Mouse (Mus musculus) midbrain, embryonic 14.5 days (tissue): ENCODE measurements around the gene Tlr13. TPM values are rescaled to one million over a fixed set of nuclear protein-coding genes. Genes with fewer than 3 reads are reported as not detected.
A peak's percentile ranks its signal among the peaks of the same experiment; 100 is the strongest.

ENCODE experiments used
- ATAC-seq: fragments of 200-750 bp; cut with Nextera tagmentation; 2 replicates; pipeline ENCODE4 v1.8.0; 2017; ENCODE audit warnings: moderate number of reproducible peaks, moderate library complexity; ENCODE audit not compliant: low FRiP score, low TSS enrichment
- DNase-seq: peaks from one replicate; pipeline ENCODE4 v3.0.0-alpha.2; 2015
- H3K27ac ChIP-seq: fragments of 300-500 bp; sonication (generic); replicated peaks from 2 replicates; pipeline ENCODE4 v1.5.1; 2014; ENCODE audit warnings: mild to moderate bottlenecking, low read depth, low read length, moderate library complexity
- H3K27me3 ChIP-seq: fragments of 300-500 bp; sonication (generic); 2 replicates; pipeline ENCODE4 v1.6.1; 2014; ENCODE audit warnings: low read length, control low read depth, mixed read lengths; ENCODE audit not compliant: control insufficient read depth, insufficient read depth
- H3K36me3 ChIP-seq: fragments of 300-500 bp; sonication (generic); 2 replicates; pipeline ENCODE4 v1.6.1; 2014; ENCODE audit warnings: low read length, control low read depth; ENCODE audit not compliant: control insufficient read depth, insufficient read depth
- H3K4me1 ChIP-seq: fragments of 300-500 bp; sonication (generic); 2 replicates; pipeline ENCODE4 v1.6.1; 2014; ENCODE audit warnings: mild to moderate bottlenecking, antibody characterized with exemption, low read length, control low read depth; ENCODE audit not compliant: control insufficient read depth, insufficient read depth
- H3K4me2 ChIP-seq: fragments of 300-500 bp; sonication (generic); 2 replicates; pipeline ENCODE4 v1.6.1; 2014; ENCODE audit warnings: mild to moderate bottlenecking, low read length, moderate library complexity
- H3K4me3 ChIP-seq: fragments of 300-500 bp; sonication (generic); replicated peaks from 2 replicates; pipeline ENCODE4 v1.5.1; 2014; ENCODE audit warnings: low read depth, low read length
- H3K9ac ChIP-seq: fragments of 300-500 bp; sonication (generic); replicated peaks from 2 replicates; pipeline ENCODE4 v1.6.1; 2014; ENCODE audit warnings: mild to moderate bottlenecking, low read length, moderate library complexity
- H3K9me3 ChIP-seq: fragments of 300-500 bp; sonication (generic); 2 replicates; pipeline ENCODE4 v1.6.1; 2016; ENCODE audit warnings: low read length, control low read depth, mixed read lengths; ENCODE audit not compliant: control insufficient read depth
- WGBS: fragments of 180-500 bp; shearing (Covaris S2); extraction: QIAGEN DNeasy Blood & Tissue Kit; methylation state at CpG from one replicate; pipeline ENCODE4 v1.1.7; 2014; 5-methylcytosine and 5-hydroxymethylcytosine counted together
- polyA plus RNA-seq: library from polyadenylated mRNA; unstranded; fragments of >200 nt; fragmentation: Nextera tagmentation; extraction: Ambion mirVana; gene quantifications from 2 replicates; pipeline ENCODE4 v1.2.1, GENCODE M21; 2014

Gene Tlr13
- polyA plus RNA-seq: 0.13 and 0.41 TPM in 2 replicates

- no peak for ATAC-seq
- no peak within 1 kb of the TSS for H3K4me3 ChIP-seq
- H3K4me2 ChIP-seq: no peak within 1 kb of the TSS
- no peak for DNase-seq
- no peaks in the 10 kb centered on the region for H3K9me3 ChIP-seq
- no peaks in the 10 kb centered on the region for H3K4me1 ChIP-seq
- H3K9ac ChIP-seq: no peak within 1 kb of the TSS
- no peaks in the 10 kb centered on the region for H3K36me3 ChIP-seq
- H3K27me3 ChIP-seq: no peaks in the 10 kb centered on the region
- H3K27ac ChIP-seq: no peak within 1 kb of the TSS
- 87% methylated on average over 6 of the region's 6 CpGs for WGBS
Observed at GRCm38 (mm10) chrX:106142936-106143335, at the start of gene Tlr13. Tlr13 (plus strand) TSS chrX:106143204.

- Histone ChIP-seq H3K27me3 (no peaks in the 10 kb centered on the region), H3K4me1 (no peaks in the 10 kb centered on the region), H3K36me3 (peaks cover 16% of the 10 kb centered on the region; the same call in 1 of the 2 replicates), H3K9ac (no peak overlapping the region), H3K4me2 (no peak overlapping the region), H3K27ac (no peak overlapping the region), H3K9me3 (no peaks in the 10 kb centered on the region), H3K4me3 (no peak overlapping the region)
- ATAC-seq (no peak), DNase-seq (peak; percentile 50)
- WGBS: 59% methylated on average over 2 of the region's 2 CpGs
Observed at GRCm38 (mm10) chrX:106105464-106105863, 37.5 kb upstream of the Tlr13 start.

- Histone ChIP-seq H3K4me2 (no peak overlapping the region), H3K27me3 (no peaks in the 10 kb centered on the region), H3K9me3 (no peaks in the 10 kb centered on the region), H3K27ac (no peak overlapping the region), H3K36me3 (peaks cover 11% of the 10 kb centered on the region; the same call in 1 of the 2 replicates), H3K4me1 (no peaks in the 10 kb centered on the region), H3K9ac (no peak overlapping the region), H3K4me3 (no peak overlapping the region)
- DNase-seq (no peak), ATAC-seq (no peak)
- 92% methylated on average over 4 of the region's 4 CpGs for WGBS
Observed at GRCm38 (mm10) chrX:106113881-106114280, 29.1 kb upstream of the Tlr13 start.

GRCm38 (mm10) chrX:106114674-106115073, 28.3 kb upstream of the Tlr13 start:
- H3K27me3 ChIP-seq: no peaks in the 10 kb centered on the region
- ATAC-seq (no peak), DNase-seq (no peak)
- WGBS: 96% methylated on average over 1 of the region's 1 CpGs
- H3K4me3 ChIP-seq: no peak overlapping the region
- H3K27ac ChIP-seq: no peak overlapping the region
- peaks cover 6% of the 10 kb centered on the region; the same call in 1 of the 2 replicates for H3K36me3 ChIP-seq
- no peaks in the 10 kb centered on the region for H3K9me3 ChIP-seq
- H3K9ac ChIP-seq: no peak overlapping the region
- no peak overlapping the region for H3K4me2 ChIP-seq
- H3K4me1 ChIP-seq: no peaks in the 10 kb centered on the region

- Histone ChIP-seq H3K4me2 (no peak overlapping the region), H3K27me3 (no peaks in the 10 kb centered on the region), H3K4me1 (no peaks in the 10 kb centered on the region), H3K36me3 (peaks cover 4% of the 10 kb centered on the region; the same call in 1 of the 2 replicates), H3K27ac (no peak overlapping the region), H3K9me3 (no peaks in the 10 kb centered on the region), H3K4me3 (no peak overlapping the region), H3K9ac (no peak overlapping the region)
- WGBS: 83% methylated on average over 2 of the region's 2 CpGs
- DNase-seq (no peak), ATAC-seq (no peak)
Observed at GRCm38 (mm10) chrX:106122823-106123222, 20.2 kb upstream of the Tlr13 start.

GRCm38 (mm10) chrX:106128283-106128682, 14.7 kb upstream of the Tlr13 start:
- Histone ChIP-seq H3K4me2 (no peak overlapping the region), H3K4me1 (no peaks in the 10 kb centered on the region), H3K4me3 (no peak overlapping the region), H3K36me3 (peaks cover 4% of the 10 kb centered on the region; the same call in 1 of the 2 replicates), H3K27ac (no peak overlapping the region), H3K9me3 (no peaks in the 10 kb centered on the region), H3K27me3 (no peaks in the 10 kb centered on the region), H3K9ac (no peak overlapping the region)
- ATAC-seq (no peak), DNase-seq (no peak)
- WGBS: 89% methylated on average over 6 of the region's 6 CpGs

- DNase-seq (no peak), ATAC-seq (no peak)
- Histone ChIP-seq H3K27ac (no peak overlapping the region), H3K4me3 (no peak overlapping the region), H3K9ac (no peak overlapping the region), H3K4me2 (no peak overlapping the region), H3K4me1 (no peaks in the 10 kb centered on the region), H3K27me3 (no peaks in the 10 kb centered on the region), H3K36me3 (0 out of 2 replicates have a peak, but pooled peaks cover 4% of the 10 kb centered on the region), H3K9me3 (no peaks in the 10 kb centered on the region)
- 85% methylated on average over 4 of the region's 4 CpGs for WGBS
Observed at GRCm38 (mm10) chrX:106129877-106130276, 13.1 kb upstream of the Tlr13 start.

GRCm38 (mm10) chrX:106134916-106135315, 8.1 kb upstream of the Tlr13 start:
- H3K4me2 ChIP-seq: no peak overlapping the region
- ATAC-seq: no peak
- no peak overlapping the region for H3K9ac ChIP-seq
- no peaks in the 10 kb centered on the region for H3K9me3 ChIP-seq
- H3K4me3 ChIP-seq: no peak overlapping the region
- no peaks in the 10 kb centered on the region for H3K36me3 ChIP-seq
- no peaks in the 10 kb centered on the region for H3K27me3 ChIP-seq
- no peak overlapping the region for H3K27ac ChIP-seq
- 99% methylated on average over 3 of the region's 3 CpGs for WGBS
- no peaks in the 10 kb centered on the region for H3K4me1 ChIP-seq
- no peak for DNase-seq

- no peak overlapping the region for H3K4me2 ChIP-seq
- H3K9me3 ChIP-seq: no peaks in the 10 kb centered on the region
- WGBS: 86% methylated on average over 4 of the region's 4 CpGs
- H3K27ac ChIP-seq: no peak overlapping the region
- ATAC-seq: no peak
- no peaks in the 10 kb centered on the region for H3K27me3 ChIP-seq
- DNase-seq: no peak
- H3K4me1 ChIP-seq: no peaks in the 10 kb centered on the region
- H3K9ac ChIP-seq: no peak overlapping the region
- no peak overlapping the region for H3K4me3 ChIP-seq
- H3K36me3 ChIP-seq: no peaks in the 10 kb centered on the region
Observed at GRCm38 (mm10) chrX:106135484-106135883, 7.5 kb upstream of the Tlr13 start.
